In the genomic region with DNA sequence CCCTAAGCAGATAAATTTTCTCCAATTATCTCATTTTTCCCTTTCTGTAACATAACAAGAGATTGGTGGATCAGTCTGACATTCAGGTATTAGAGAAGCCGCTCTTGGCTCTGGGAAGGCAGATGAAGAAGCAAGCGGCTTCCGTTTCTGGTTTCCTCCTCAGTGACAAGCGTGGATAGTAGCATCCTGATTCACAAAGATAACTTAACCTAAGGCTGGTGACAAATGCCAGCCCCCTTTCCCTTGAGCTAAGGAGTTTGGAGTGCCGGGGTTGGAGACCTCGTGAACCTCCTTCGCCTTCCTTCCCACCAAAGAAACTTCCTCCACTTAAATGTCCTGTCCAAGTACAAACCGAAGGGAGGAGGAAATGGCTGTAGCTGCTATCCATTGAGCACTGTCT, we compare ENCODE assay signal across 17 mouse cellular contexts. TPM values are rescaled to one million over a fixed set of nuclear protein-coding genes. Genes with fewer than 3 reads are reported as not detected.
DNase-seq lines count a peak whose midpoint lies in the region; ATAC-seq lines count a peak whose summit lies in the region.
"Had no signal": no experiment of that assay in that cellular context is flagged by ENCODE, and none has a peak within 500 bp of the region (broad histone marks: within the 10 kb centered on the region; RNA-seq: fewer than 3 reads in every experiment).

No protein-coding gene starts in this region.

- no peak for DNase-seq in heart, postnatal 36 days
- DNase-seq in liver, embryonic 11.5 days (ENCODE audit: low spot score): no peak
- peak; percentile 32 for DNase-seq in CD4-positive helper T cell, adult 2 months (ENCODE audit: low read depth, low spot score)
- no peak for DNase-seq in frontal cortex, adult 2 months (ENCODE audit: extremely low spot score in 1 of 2, low spot score in 1 of 2)
- DNase-seq: cerebellum, adult 9-11 months; heart, adult 2 months; left cerebral cortex, postnatal 4 days; lung, adult 18-20 months had no signal

- ATAC-seq in heart, embryonic 16.5 days (replicated peaks; ENCODE audit: extremely low read depth, insufficient read depth, low FRiP score): no peak
- no peak for ATAC-seq in liver, embryonic 11.5 days (replicated peaks; ENCODE audit: low FRiP score)
- ATAC-seq in liver, embryonic 12.5 days: no peak
- no peak for ATAC-seq in forebrain, embryonic 15.5 days (replicated peaks)
- ATAC-seq: intestine, embryonic 15.5 days; midbrain, embryonic 15.5 days; Patski had no signal

- no peaks in the 10 kb centered on the region for H3K36me3 ChIP-seq in heart, embryonic 16.5 days (ENCODE audit: control insufficient read depth, insufficient read depth)
- H3K36me3 ChIP-seq in liver, embryonic 11.5 days (ENCODE audit: control insufficient read depth, insufficient read depth, low read length): no peaks in the 10 kb centered on the region
- H3K36me3 ChIP-seq in liver, embryonic 12.5 days: no peaks in the 10 kb centered on the region
- no peaks in the 10 kb centered on the region for H3K36me3 ChIP-seq in forebrain, embryonic 15.5 days
- H3K36me3 ChIP-seq: embryonic facial prominence, embryonic 13.5 days; hindbrain, embryonic 13.5 days; intestine, embryonic 15.5 days; midbrain, embryonic 15.5 days had no signal

- H3K4me2 ChIP-seq in heart, embryonic 16.5 days (ENCODE audit: low read depth, low read length): no peak overlapping the region
- H3K4me2 ChIP-seq in liver, embryonic 11.5 days: no peak overlapping the region
- no peak overlapping the region for H3K4me2 ChIP-seq in liver, embryonic 12.5 days
- H3K4me2 ChIP-seq in forebrain, embryonic 15.5 days (replicated peaks): no peak overlapping the region
- H3K4me2 ChIP-seq: embryonic facial prominence, embryonic 13.5 days; hindbrain, embryonic 13.5 days; intestine, embryonic 15.5 days; midbrain, embryonic 15.5 days had no signal

- H3K4me3 ChIP-seq in heart, embryonic 16.5 days (ENCODE audit: low read length): no peak overlapping the region
- H3K4me3 ChIP-seq in liver, embryonic 11.5 days (ENCODE audit: low read depth, low read length): no peak overlapping the region
- no peak overlapping the region for H3K4me3 ChIP-seq in liver, embryonic 12.5 days
- H3K4me3 ChIP-seq in brown adipose tissue, adult 24 weeks (ENCODE audit: insufficient read depth, low read depth, low read length): no peak overlapping the region
- no peak overlapping the region for H3K4me3 ChIP-seq in forebrain, embryonic 15.5 days
- H3K4me3 ChIP-seq: embryonic facial prominence, embryonic 13.5 days; heart, adult 2 months; hindbrain, embryonic 13.5 days; intestine, embryonic 15.5 days; midbrain, embryonic 15.5 days had no signal

- H3K9ac ChIP-seq in heart, embryonic 16.5 days (ENCODE audit: low read length): no peak overlapping the region
- no peak overlapping the region for H3K9ac ChIP-seq in liver, embryonic 11.5 days (ENCODE audit: low read depth, low read length)
- H3K9ac ChIP-seq in liver, embryonic 12.5 days: no peak overlapping the region
- H3K9ac ChIP-seq in forebrain, embryonic 15.5 days (replicated peaks): no peak overlapping the region
- H3K9ac ChIP-seq: embryonic facial prominence, embryonic 13.5 days; hindbrain, embryonic 13.5 days; intestine, embryonic 15.5 days; midbrain, embryonic 15.5 days had no signal

- peaks cover 34% of the 10 kb centered on the region for H3K4me1 ChIP-seq in heart, embryonic 16.5 days (ENCODE audit: control insufficient read depth, insufficient read depth, low read length)
- peaks cover 30% of the 10 kb centered on the region for H3K4me1 ChIP-seq in liver, embryonic 11.5 days (replicated peaks; ENCODE audit: control insufficient read depth, insufficient read depth, low read length)
- H3K4me1 ChIP-seq in liver, embryonic 12.5 days: peaks cover 40% of the 10 kb centered on the region
- H3K4me1 ChIP-seq in brown adipose tissue, adult 24 weeks (ENCODE audit: control insufficient read depth, insufficient read depth, insufficient read length, low read length): peaks cover 32% of the 10 kb centered on the region
- 0 out of 2 replicates have a peak, but pooled peaks cover 2% of the 10 kb centered on the region for H3K4me1 ChIP-seq in forebrain, embryonic 15.5 days

- 66% methylated on average over 8 of the region's 8 CpGs for WGBS in heart, embryonic 16.5 days
- WGBS in liver, embryonic 11.5 days: 35% methylated on average over 8 of the region's 8 CpGs
- WGBS in liver, embryonic 12.5 days (ENCODE audit: insufficient replicate concordance): 12% methylated on average over 8 of the region's 8 CpGs
- WGBS in forebrain, embryonic 15.5 days: 91% methylated on average over 8 of the region's 8 CpGs

- H3K27me3 ChIP-seq in heart, embryonic 16.5 days (ENCODE audit: control insufficient read depth, insufficient read depth, low read length): no peaks in the 10 kb centered on the region
- H3K27me3 ChIP-seq in liver, embryonic 11.5 days (replicated peaks; ENCODE audit: control insufficient read depth, insufficient read depth, low read length): no peaks in the 10 kb centered on the region
- peaks cover 51% of the 10 kb centered on the region for H3K27me3 ChIP-seq in liver, embryonic 12.5 days (replicated peaks)
- no peaks in the 10 kb centered on the region for H3K27me3 ChIP-seq in forebrain, embryonic 15.5 days
- H3K27me3 ChIP-seq: embryonic facial prominence, embryonic 13.5 days; hindbrain, embryonic 13.5 days; intestine, embryonic 15.5 days; midbrain, embryonic 15.5 days; Patski had no signal

- H3K9me3 ChIP-seq in heart, embryonic 16.5 days (replicated peaks; ENCODE audit: control insufficient read depth, low read length): no peaks in the 10 kb centered on the region
- H3K9me3 ChIP-seq in liver, embryonic 11.5 days (ENCODE audit: control insufficient read depth, low read length): no peaks in the 10 kb centered on the region
- no peaks in the 10 kb centered on the region for H3K9me3 ChIP-seq in liver, embryonic 12.5 days (replicated peaks)
- no peaks in the 10 kb centered on the region for H3K9me3 ChIP-seq in forebrain, embryonic 15.5 days
- H3K9me3 ChIP-seq: embryonic facial prominence, embryonic 13.5 days; hindbrain, embryonic 13.5 days; intestine, embryonic 15.5 days; midbrain, embryonic 15.5 days had no signal

- intact Hi-C loops in heart, postnatal 36 days (cut with DNase I): no loop called here

- peak overlapping the region; percentile 3; the same call in 1 of the 2 replicates for H3K27ac ChIP-seq in heart, embryonic 16.5 days (ENCODE audit: low read length)
- H3K27ac ChIP-seq in liver, embryonic 11.5 days (ENCODE audit: low read depth, low read length): 0 out of 2 replicates have a peak overlapping the region, but pooled peaks have one; percentile 2
- H3K27ac ChIP-seq in liver, embryonic 12.5 days: no peak overlapping the region
- H3K27ac ChIP-seq in brown adipose tissue, adult 24 weeks (replicated peaks; ENCODE audit: low read depth, low read length): peak overlapping the region; percentile 21; the same call in 1 of the 2 replicates
- no peak overlapping the region for H3K27ac ChIP-seq in forebrain, embryonic 15.5 days (replicated peaks)
- H3K27ac ChIP-seq: embryonic facial prominence, embryonic 13.5 days; heart, adult 2 months; intestine, embryonic 15.5 days had no signal

RNA-seq across cellular contexts. Expression of a gene that starts 45.8 kb away (rescaled TPM):
- 57.7 and 57.8 TPM in 2 replicates for polyA plus RNA-seq in heart, embryonic 16.5 days (2015; fragmentation: Nextera tagmentation; extraction: Ambion mirVana)
- total RNA-seq in heart, postnatal 36 days (2021): 10 to 100 TPM; 32.0 to 35.5 TPM
- polyA plus RNA-seq in liver, embryonic 11.5 days (2014; fragmentation: Nextera tagmentation; extraction: Ambion mirVana): 28.9 and 34.8 TPM in 2 replicates
- 20.0 and 20.7 TPM in 2 replicates for polyA plus RNA-seq in liver, embryonic 12.5 days (2016; fragmentation: Nextera tagmentation; extraction: Ambion mirVana)
- polyA plus RNA-seq in brown adipose tissue, adult 24 weeks (2012; ENCODE audit: insufficient read depth, insufficient read length, missing spikeins): 19.9 and 27.2 TPM in 2 replicates
- polyA plus RNA-seq in frontal cortex, adult 2 months (2012; rRNA removed): 31.6 and 35.8 TPM in 2 replicates
- 79.1 and 79.9 TPM in 2 replicates for polyA plus RNA-seq in forebrain, embryonic 15.5 days (2015; fragmentation: Nextera tagmentation; extraction: Ambion mirVana)

Comparison
In these comparisons a context has a peak if more than half of its experiments do, and no peak if none do; other contexts are left out.
1. H3K27ac ChIP-seq: peak in heart, embryonic 16.5 days (single experiment), liver, embryonic 11.5 days (single experiment) and brown adipose tissue, adult 24 weeks (single experiment); none in liver, embryonic 12.5 days (single experiment) and forebrain, embryonic 15.5 days (single experiment).